Mouse (Mus musculus) heart, postnatal 0 days (tissue): ENCODE results near the gene Zfp385c.

Source experiments
- CTCF ChIP-seq: IDR thresholded peaks from 2 replicates; pipeline ENCODE4 v1.5.1; 2016; ENCODE audit warnings: antibody characterized with exemption, control low read depth, low read depth
- EP300 ChIP-seq: IDR thresholded peaks from 2 replicates; pipeline ENCODE4 v1.6.1; 2016; ENCODE audit warnings: antibody characterized with exemption, low read depth

- no peak for TF ChIP-seq CTCF
- TF ChIP-seq EP300: no peak
These were observed 73.3 kb downstream of the Zfp385c start, which contains the start of gene Nkiras2 for GRCm38 (mm10) chr11:100618761-100619484.
